15 mouse cellular contexts compared by ENCODE assay signal in genomic region chr5:43853096-43853867, GRCm38 (mm10). TPM values are rescaled to one million over a fixed set of nuclear protein-coding genes. Genes with fewer than 3 reads are reported as not detected.
A peak's percentile ranks its signal among the peaks of the same experiment; 100 is the strongest.
DNase-seq lines count a peak whose midpoint lies in the region; ATAC-seq and TF ChIP-seq lines count a peak whose summit lies in the region.
"Had no signal": no experiment of that assay in that cellular context is flagged by ENCODE, and none has a peak within 500 bp of the region (broad histone marks: within the 10 kb centered on the region; RNA-seq: fewer than 3 reads in every experiment).

No protein-coding gene starts in this region.

- no peaks in the 10 kb centered on the region for H3K36me3 ChIP-seq in liver, postnatal 0 days (replicated peaks; ENCODE audit: insufficient read depth, low read length)
- no peaks in the 10 kb centered on the region for H3K36me3 ChIP-seq in hindbrain, embryonic 12.5 days
- H3K36me3 ChIP-seq: forebrain, embryonic 10.5 days; limb, embryonic 13.5 days; midbrain, embryonic 15.5 days had no signal

- H3K9ac ChIP-seq in liver, postnatal 0 days (replicated peaks) = no peak overlapping the region
- H3K9ac ChIP-seq in hindbrain, embryonic 12.5 days = no peak overlapping the region
- H3K9ac ChIP-seq: limb, embryonic 13.5 days; midbrain, embryonic 15.5 days had no signal

- H3K27ac ChIP-seq in liver, postnatal 0 days (ENCODE audit: low read depth) = peak overlapping the region; percentile 78
- no peak overlapping the region for H3K27ac ChIP-seq in hindbrain, embryonic 12.5 days
- H3K27ac ChIP-seq: forebrain, embryonic 10.5 days; limb, embryonic 13.5 days; midbrain, embryonic 15.5 days had no signal

- DNase-seq in embryo, embryonic 10 days (ENCODE audit: low spot score) = peak; percentile 11
- DNase-seq in embryo, embryonic 10.5 days (ENCODE audit: low spot score) = no peak
- no peak for DNase-seq in liver, postnatal 0 days
- DNase-seq in liver (no peak), R1 (ENCODE audit: low read depth, low spot score) (peak; percentile 80)
- DNase-seq in lung, postnatal 36 days = peak; percentile 51
- no peak for DNase-seq in adrenal gland, adult 18-20 months (ENCODE audit: low spot score in 2 of 2)
- DNase-seq: cerebellum, postnatal 36 days; gastrocnemius, postnatal 36 days; heart, postnatal 4 days; thymus, postnatal 36 days had no signal

- peaks cover 7% of the 10 kb centered on the region for H3K4me1 ChIP-seq in liver, postnatal 0 days (ENCODE audit: insufficient read depth)
- H3K4me1 ChIP-seq in hindbrain, embryonic 12.5 days = no peaks in the 10 kb centered on the region
- H3K4me1 ChIP-seq: forebrain, embryonic 10.5 days; limb, embryonic 13.5 days; midbrain, embryonic 15.5 days had no signal

- H3K4me3 ChIP-seq in liver, postnatal 0 days (ENCODE audit: low read depth, low read length) = no peak overlapping the region
- H3K4me3 ChIP-seq in hindbrain, embryonic 12.5 days = no peak overlapping the region
- H3K4me3 ChIP-seq: forebrain, embryonic 10.5 days; limb, embryonic 13.5 days; midbrain, embryonic 15.5 days had no signal

- no peak for TF ChIP-seq CTCF in liver, postnatal 0 days (IDR thresholded peaks at IDR 0.05; ENCODE audit: low read depth)

- no peak overlapping the region for H3K4me2 ChIP-seq in liver, postnatal 0 days (ENCODE audit: low read depth, low read length)
- no peak overlapping the region for H3K4me2 ChIP-seq in hindbrain, embryonic 12.5 days (replicated peaks)
- H3K4me2 ChIP-seq: limb, embryonic 13.5 days; midbrain, embryonic 15.5 days had no signal

- H3K27me3 ChIP-seq in liver, postnatal 0 days (ENCODE audit: insufficient read depth, low read length) = no peaks in the 10 kb centered on the region
- no peaks in the 10 kb centered on the region for H3K27me3 ChIP-seq in hindbrain, embryonic 12.5 days
- H3K27me3 ChIP-seq: limb, embryonic 13.5 days; midbrain, embryonic 15.5 days had no signal

- H3K9me3 ChIP-seq in liver, postnatal 0 days (ENCODE audit: low read length) = no peaks in the 10 kb centered on the region
- 0 out of 2 replicates have a peak, but pooled peaks cover 3% of the 10 kb centered on the region for H3K9me3 ChIP-seq in hindbrain, embryonic 12.5 days (replicated peaks)
- H3K9me3 ChIP-seq: limb, embryonic 13.5 days; midbrain, embryonic 15.5 days had no signal

- ATAC-seq in liver, postnatal 0 days = peak; percentile 41
- ATAC-seq in hindbrain, embryonic 12.5 days (ENCODE audit: low FRiP score) = no peak
- ATAC-seq: midbrain, embryonic 15.5 days had no signal

- WGBS in liver, postnatal 0 days (ENCODE audit: insufficient replicate concordance) = 60% methylated on average over 11 of the region's 11 CpGs
- 82% methylated on average over 11 of the region's 11 CpGs for WGBS in hindbrain, embryonic 12.5 days

- TF ChIP-seq EP300 in liver, postnatal 0 days (IDR thresholded peaks at IDR 0.05; ENCODE audit: low read depth) = no peak; the same call in 1 of the 2 replicates

RNA-seq across cellular contexts. Expression of gene Cd38, which starts 15.1 kb away (rescaled TPM):
- polyA plus RNA-seq in liver, postnatal 0 days (2015; fragmentation: Nextera tagmentation; extraction: Ambion mirVana) = 18.6 and 20.5 TPM in 2 replicates
- total RNA-seq in adrenal gland, adult 18-20 months (2021) = 1 to 10 TPM; 6.7 to 7.5 TPM
- 5.1 and 5.9 TPM in 2 replicates for polyA plus RNA-seq in hindbrain, embryonic 12.5 days (2016; fragmentation: Nextera tagmentation; extraction: Ambion mirVana)

RNA-seq across cellular contexts. Expression of gene Fbxl5, which starts 31.8 kb away (rescaled TPM):
- polyA plus RNA-seq in liver, postnatal 0 days (2015; fragmentation: Nextera tagmentation; extraction: Ambion mirVana) = 15.9 and 16.5 TPM in 2 replicates
- total RNA-seq in adrenal gland, adult 18-20 months (2021) = 10 to 100 TPM; 65.1 to 69.5 TPM
- 60.6 TPM in 2 replicates for polyA plus RNA-seq in hindbrain, embryonic 12.5 days (2016; fragmentation: Nextera tagmentation; extraction: Ambion mirVana)

RNA-seq across cellular contexts. Expression of gene Bst1, which starts 34.6 kb away (rescaled TPM):
- 3.1 TPM in 2 replicates for polyA plus RNA-seq in liver, postnatal 0 days (2015; fragmentation: Nextera tagmentation; extraction: Ambion mirVana)
- total RNA-seq in adrenal gland, adult 18-20 months (2021) = 1 to 10 TPM; 1.3 to 1.9 TPM
- 0.14 and 0.18 TPM in 2 replicates for polyA plus RNA-seq in hindbrain, embryonic 12.5 days (2016; fragmentation: Nextera tagmentation; extraction: Ambion mirVana)
- polyA plus RNA-seq: midbrain, embryonic 15.5 days had no signal

RNA-seq across cellular contexts. Expression of gene Gm7879, which starts 59.7 kb away (rescaled TPM):
- 0.51 TPM in 1 of 2 replicates, not detected in the other for polyA plus RNA-seq in liver, postnatal 0 days (2015; fragmentation: Nextera tagmentation; extraction: Ambion mirVana)
- total RNA-seq in adrenal gland, adult 18-20 months (2021) = 10 to 100 TPM; 13.8 to 16.5 TPM
- polyA plus RNA-seq in hindbrain, embryonic 12.5 days (2016; fragmentation: Nextera tagmentation; extraction: Ambion mirVana) = not detected in 2 replicates

Comparison
In these comparisons a context has a peak if more than half of its experiments do, and no peak if none do; other contexts are left out.
1. DNase-seq: peak in embryo, embryonic 10 days (single experiment), R1 (single experiment) and lung, postnatal 36 days (single experiment); none in embryo, embryonic 10.5 days (single experiment), liver, postnatal 0 days (single experiment), liver (single experiment) and adrenal gland, adult 18-20 months (0 of 2).